Mouse (Mus musculus): Measurements from ENCODE around the gene Fbxo44. TPM values are rescaled to one million over a fixed set of nuclear protein-coding genes. Genes with fewer than 3 reads are reported as not detected.
"Not testable (repeated sequence)": the region's sequence is repeated elsewhere in the genome, so short reads cannot be mapped to it uniquely, and the experiment has no call there.

Fbxo44 gene
- polyA plus RNA-seq (2011; ENCODE audit: insufficient read depth, insufficient read length, low replicate concordance, missing spikeins) = 1.7 TPM in 1 of 2 replicates, not detected in the other

DNA sequence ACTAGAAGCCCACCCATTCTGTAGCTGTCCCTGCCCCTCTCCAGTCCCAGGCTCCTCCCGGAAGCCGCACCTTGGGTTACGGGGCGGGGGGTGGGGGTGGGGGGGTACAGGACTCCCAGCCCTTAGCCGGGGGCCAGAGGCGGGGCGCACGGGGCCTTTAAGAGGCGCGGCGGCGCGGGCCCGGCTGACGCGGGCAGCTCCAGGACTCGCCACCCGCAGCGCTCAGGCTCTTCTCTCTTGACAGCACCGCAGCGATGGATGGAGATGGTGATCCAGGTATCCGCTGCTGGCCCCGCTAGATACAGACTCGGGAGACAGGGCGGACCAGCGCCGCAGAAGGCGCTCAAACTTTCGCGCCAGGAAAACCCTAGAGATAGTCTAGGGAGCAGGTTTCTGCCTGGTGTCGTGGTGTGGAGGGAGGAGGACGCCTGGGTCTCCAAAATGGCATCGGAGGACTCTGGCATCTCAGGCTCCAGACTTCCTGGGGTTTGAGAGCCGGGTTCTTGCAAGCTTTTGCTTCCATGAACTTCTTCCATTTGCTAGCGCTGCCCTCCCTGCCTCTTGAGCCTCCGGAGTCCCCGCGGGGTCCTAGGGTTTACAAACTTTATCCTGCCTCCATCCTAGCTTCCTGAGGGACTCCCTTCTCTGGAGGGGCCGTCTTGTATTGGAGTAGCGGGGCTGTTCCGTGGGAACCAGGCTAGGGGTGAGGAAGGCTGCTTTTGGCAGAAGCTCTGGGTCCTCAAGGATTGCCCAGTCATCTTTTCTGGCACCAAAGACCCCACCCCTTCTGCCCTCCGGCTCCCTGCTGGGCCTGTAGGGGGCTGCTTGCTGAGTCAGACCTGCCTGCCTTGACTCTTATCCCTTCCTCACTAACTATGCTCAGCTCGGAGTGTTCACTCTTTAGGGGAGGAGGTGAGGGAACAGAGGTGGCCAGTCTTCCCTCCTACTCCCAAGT lies at the start of gene Fbxo44, which contains the start of gene Fbxo2:
Gene Fbxo44 (minus strand): TSS at position 47 of the 955 bp plus-strand sequence.
Gene Fbxo2 (plus strand): TSS at position 186 of the 955 bp plus-strand sequence.
- H3K27ac ChIP-seq (ENCODE audit: control insufficient read depth, insufficient read depth, low read depth, low read length, poor library complexity) = no peak within 1 kb of the TSS; the same call in 1 of the 2 replicates
- WGBS = 3% methylated on average over 43 of the region's 43 CpGs
- H3K4me3 ChIP-seq (replicated peaks; ENCODE audit: control insufficient read depth, low read depth, low read length) = peak within 1 kb of the TSS; percentile 62
- TF ChIP-seq CTCF (IDR thresholded peaks at IDR 0.05; ENCODE audit: control insufficient read depth, insufficient read depth, low read length) (no peak), POLR2A (IDR thresholded peaks at IDR 0.05; ENCODE audit: borderline replicate concordance, control insufficient read depth, low read depth, low read length) (no peak)
- H3K4me1 ChIP-seq (ENCODE audit: control insufficient read depth, insufficient read depth, low read length) = no peaks in the 10 kb centered on the region; the same call in 1 of the 2 replicates

DNA sequence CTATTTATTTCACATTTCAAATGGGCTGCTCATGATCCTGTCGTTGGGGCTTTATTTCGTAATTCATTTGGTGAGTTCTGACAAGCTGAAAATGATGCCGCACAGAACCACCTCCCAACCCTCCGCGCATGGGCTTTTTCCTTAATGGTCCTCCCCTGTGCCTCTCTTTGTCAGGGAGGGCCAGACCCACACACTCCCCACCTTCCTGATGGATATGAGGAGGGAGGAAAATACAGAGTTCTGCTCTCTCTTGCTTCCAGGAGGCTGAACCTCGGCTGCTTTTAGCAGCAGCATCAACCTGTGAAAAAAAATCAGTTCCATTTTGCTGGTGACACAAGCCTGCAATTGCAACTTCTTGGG lies 44.6 kb upstream of the Fbxo44 start:
- TF ChIP-seq POLR2A (IDR thresholded peaks at IDR 0.05; ENCODE audit: borderline replicate concordance, control insufficient read depth, low read depth, low read length) (no peak), CTCF (IDR thresholded peaks at IDR 0.05; ENCODE audit: control insufficient read depth, insufficient read depth, low read length) (no peak)
- Histone ChIP-seq H3K4me1 (ENCODE audit: control insufficient read depth, insufficient read depth, low read length) (no peaks in the 10 kb centered on the region), H3K27ac (ENCODE audit: control insufficient read depth, insufficient read depth, low read depth, low read length, poor library complexity) (no peak overlapping the region), H3K4me3 (replicated peaks; ENCODE audit: control insufficient read depth, low read depth, low read length) (no peak overlapping the region)
- WGBS = 76% methylated on average over 6 of the region's 6 CpGs

DNA sequence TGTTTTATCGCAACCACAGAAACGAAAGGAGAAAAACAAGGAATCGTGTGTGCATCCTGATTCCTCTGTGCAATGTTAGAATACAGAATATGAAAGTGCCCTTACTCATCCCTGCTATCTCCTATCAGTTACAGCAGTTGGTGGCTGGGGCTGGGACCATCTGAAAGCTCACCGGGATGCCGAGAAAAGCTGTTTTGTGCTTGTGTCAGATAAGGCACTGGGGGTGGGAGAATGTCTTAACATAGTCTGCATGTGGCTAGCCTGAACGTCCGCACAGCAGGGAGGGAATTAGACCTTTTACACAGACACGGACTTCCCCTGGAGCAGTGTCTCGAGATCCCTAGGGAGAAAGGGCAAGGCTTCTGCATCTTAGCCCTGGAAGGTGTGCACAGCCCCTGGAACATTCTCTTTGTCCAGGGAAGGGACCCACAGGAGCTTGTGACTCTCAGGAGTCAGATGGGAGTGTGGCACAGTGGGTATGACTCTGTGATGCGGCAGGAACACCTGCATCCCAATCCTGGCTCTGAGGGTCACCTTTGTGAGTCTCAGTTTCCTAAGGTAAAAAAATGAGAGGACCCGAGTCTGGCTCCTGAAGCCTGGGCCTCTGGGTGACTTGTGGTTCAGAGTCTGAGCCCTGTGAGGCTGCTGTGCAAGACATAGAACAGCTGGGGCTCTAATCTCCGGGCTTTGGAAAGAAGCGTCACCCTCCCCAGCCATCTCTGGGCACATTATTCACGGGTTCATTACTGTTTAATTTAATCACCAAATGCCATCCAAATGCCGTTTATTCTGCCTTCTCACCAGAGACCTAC lies 44.0 kb upstream of the Fbxo44 start:
- no peak overlapping the region for H3K4me3 ChIP-seq (replicated peaks; ENCODE audit: control insufficient read depth, low read depth, low read length)
- WGBS = 58% methylated on average over 15 of the region's 15 CpGs
- no peaks in the 10 kb centered on the region for H3K4me1 ChIP-seq (ENCODE audit: control insufficient read depth, insufficient read depth, low read length)
- peak overlapping the region; percentile 56 for H3K27ac ChIP-seq (ENCODE audit: control insufficient read depth, insufficient read depth, low read depth, low read length, poor library complexity)
- no peak for TF ChIP-seq POLR2A (IDR thresholded peaks at IDR 0.05; ENCODE audit: borderline replicate concordance, control insufficient read depth, low read depth, low read length)
- TF ChIP-seq CTCF (IDR thresholded peaks at IDR 0.05; ENCODE audit: control insufficient read depth, insufficient read depth, low read length) = no peak

DNA sequence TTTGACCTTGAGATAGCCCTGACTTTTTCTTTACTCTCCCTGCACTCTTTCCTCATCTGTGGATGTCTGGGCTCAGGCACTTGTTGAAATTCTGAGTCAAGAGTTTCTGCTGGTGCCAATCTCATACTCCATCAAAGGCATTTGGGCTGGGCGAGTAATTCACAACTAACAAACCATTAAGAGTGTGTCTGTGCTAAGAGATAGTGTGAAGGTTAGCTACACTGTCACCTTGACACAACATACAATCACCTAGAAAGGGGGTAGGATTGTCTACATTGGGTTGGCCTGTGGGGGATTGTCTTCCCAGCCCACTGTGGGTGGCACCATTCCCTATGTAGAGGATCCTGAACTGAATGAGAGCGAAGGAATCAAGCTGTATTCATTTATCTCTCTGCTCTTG lies 43.3 kb upstream of the Fbxo44 start:
- 63% methylated on average over 2 of the region's 2 CpGs for WGBS
- H3K4me3 ChIP-seq (replicated peaks; ENCODE audit: control insufficient read depth, low read depth, low read length) = no peak overlapping the region

DNA sequence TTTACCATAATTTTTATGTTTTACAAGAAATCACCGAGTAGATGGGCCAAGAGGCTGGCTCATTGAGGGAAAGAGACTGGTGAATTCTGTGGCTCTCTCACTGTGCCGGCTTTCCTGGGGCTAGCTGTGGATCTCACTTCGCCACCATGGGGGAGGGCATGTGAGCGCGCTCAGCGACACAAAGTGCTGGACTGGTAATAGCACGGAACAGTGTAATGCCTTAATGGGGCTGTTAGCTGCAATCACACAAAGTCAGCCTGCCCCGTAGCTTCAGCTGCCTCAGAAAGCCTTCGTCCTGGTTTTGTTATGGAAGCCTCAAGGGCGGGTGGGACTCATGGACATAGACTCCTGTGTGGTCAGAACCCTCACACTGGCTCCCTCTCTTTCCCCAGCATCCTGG lies 38.4 kb upstream of the Fbxo44 start:
- H3K4me3 ChIP-seq (replicated peaks; ENCODE audit: control insufficient read depth, low read depth, low read length) = no peak overlapping the region
- no peaks in the 10 kb centered on the region for H3K4me1 ChIP-seq (ENCODE audit: control insufficient read depth, insufficient read depth, low read length)
- TF ChIP-seq POLR2A (IDR thresholded peaks at IDR 0.05; ENCODE audit: borderline replicate concordance, control insufficient read depth, low read depth, low read length) (no peak), CTCF (IDR thresholded peaks at IDR 0.05; ENCODE audit: control insufficient read depth, insufficient read depth, low read length) (no peak)
- WGBS = 56% methylated on average over 10 of the region's 10 CpGs
- H3K27ac ChIP-seq (ENCODE audit: control insufficient read depth, insufficient read depth, low read depth, low read length, poor library complexity) = no peak overlapping the region

More for the DNA sequence above, 43.3 kb upstream of the Fbxo44 start:
- H3K27ac ChIP-seq (ENCODE audit: control insufficient read depth, insufficient read depth, low read depth, low read length, poor library complexity) = peak overlapping the region; percentile 28; the same call in 1 of the 2 replicates
- no peak for TF ChIP-seq POLR2A (IDR thresholded peaks at IDR 0.05; ENCODE audit: borderline replicate concordance, control insufficient read depth, low read depth, low read length)
- TF ChIP-seq CTCF (IDR thresholded peaks at IDR 0.05; ENCODE audit: control insufficient read depth, insufficient read depth, low read length) = no peak
- H3K4me1 ChIP-seq (ENCODE audit: control insufficient read depth, insufficient read depth, low read length) = no peaks in the 10 kb centered on the region

DNA sequence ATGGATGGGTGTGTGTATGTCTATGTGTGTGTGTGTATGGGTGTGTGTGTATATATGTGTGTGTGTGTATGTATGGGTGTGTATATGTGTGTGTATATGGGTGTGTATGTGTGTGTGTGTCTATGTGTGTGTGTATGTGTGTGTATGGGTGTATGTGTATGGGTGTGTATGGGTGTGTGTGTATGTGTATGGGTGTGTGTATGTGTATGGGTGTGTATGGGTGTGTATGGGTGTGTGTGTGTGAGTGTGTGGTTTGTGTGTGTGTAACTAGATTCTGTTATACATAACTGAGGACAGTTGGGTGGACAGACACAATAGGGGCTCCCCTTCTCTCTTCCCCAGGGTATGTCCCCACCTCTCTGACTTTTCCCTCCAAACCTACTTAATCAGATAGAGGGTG lies 34.1 kb upstream of the Fbxo44 start:
- TF ChIP-seq CTCF (IDR thresholded peaks at IDR 0.05; ENCODE audit: control insufficient read depth, insufficient read depth, low read length) = no peak
- no peak for TF ChIP-seq POLR2A (IDR thresholded peaks at IDR 0.05; ENCODE audit: borderline replicate concordance, control insufficient read depth, low read depth, low read length)
- no peak overlapping the region for H3K27ac ChIP-seq (ENCODE audit: control insufficient read depth, insufficient read depth, low read depth, low read length, poor library complexity)
- no peaks in the 10 kb centered on the region for H3K4me1 ChIP-seq (ENCODE audit: control insufficient read depth, insufficient read depth, low read length)
- no peak overlapping the region for H3K4me3 ChIP-seq (replicated peaks; ENCODE audit: control insufficient read depth, low read depth, low read length)

DNA sequence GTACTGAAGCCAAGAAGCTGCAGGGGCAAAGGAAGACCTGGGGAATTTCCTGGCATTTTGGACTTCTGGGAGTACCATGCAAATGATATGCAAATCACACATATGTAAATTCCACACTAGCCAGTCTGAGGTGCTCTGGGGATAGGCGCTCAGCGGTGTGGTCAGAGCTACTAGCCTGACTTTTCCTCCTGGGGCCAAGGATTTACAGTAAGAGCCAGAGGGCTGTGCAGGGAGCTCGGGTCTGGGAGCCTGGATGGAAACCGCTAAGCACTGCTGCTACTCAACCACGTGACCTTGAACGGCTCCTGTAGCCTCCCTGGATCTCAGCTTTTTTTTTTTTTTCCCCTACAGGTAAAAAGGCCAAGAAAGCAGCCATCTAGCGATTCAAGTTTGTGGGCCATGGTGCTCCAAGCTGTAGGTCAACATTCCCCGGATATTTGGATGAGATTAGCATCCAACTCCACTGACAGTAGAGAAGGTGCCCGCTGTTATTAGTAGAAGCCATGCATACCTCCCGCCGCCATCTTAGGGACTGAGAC lies 32.5 kb upstream of the Fbxo44 start:
- 48% methylated on average over 11 of the region's 11 CpGs for WGBS

DNA sequence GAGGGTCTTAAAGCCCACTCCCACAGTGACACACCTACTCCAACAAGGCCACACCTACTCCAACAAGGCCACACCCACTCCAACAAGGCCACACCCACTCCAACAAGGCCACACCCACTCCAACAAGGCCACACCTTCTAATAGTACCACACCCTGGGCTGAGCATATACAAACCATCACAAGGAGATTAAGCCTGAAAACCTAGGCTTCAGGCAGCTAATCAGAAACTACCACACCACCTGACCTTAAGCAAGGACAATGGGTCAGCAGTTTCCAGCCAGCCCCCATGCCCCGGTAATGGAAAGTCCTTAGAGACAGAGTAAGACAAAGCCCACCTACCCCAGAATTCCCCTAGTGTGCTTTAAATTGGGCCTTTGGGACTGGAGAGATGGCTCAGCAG lies 28.5 kb upstream of the Fbxo44 start:
- 72% methylated on average over 1 of the region's 1 CpGs for WGBS
- not testable (repeated sequence) for H3K4me1 ChIP-seq (ENCODE audit: control insufficient read depth, insufficient read depth, low read length); H3K4me3 ChIP-seq (replicated peaks; ENCODE audit: control insufficient read depth, low read depth, low read length); H3K27ac ChIP-seq (ENCODE audit: control insufficient read depth, insufficient read depth, low read depth, low read length, poor library complexity)

More for the DNA sequence above, 32.5 kb upstream of the Fbxo44 start:
- TF ChIP-seq POLR2A (IDR thresholded peaks at IDR 0.05; ENCODE audit: borderline replicate concordance, control insufficient read depth, low read depth, low read length) = no peak
- no peak for TF ChIP-seq CTCF (IDR thresholded peaks at IDR 0.05; ENCODE audit: control insufficient read depth, insufficient read depth, low read length)
- no peak overlapping the region for H3K27ac ChIP-seq (ENCODE audit: control insufficient read depth, insufficient read depth, low read depth, low read length, poor library complexity)
- H3K4me3 ChIP-seq (replicated peaks; ENCODE audit: control insufficient read depth, low read depth, low read length) = no peak overlapping the region
- H3K4me1 ChIP-seq (ENCODE audit: control insufficient read depth, insufficient read depth, low read length) = no peaks in the 10 kb centered on the region

All from bone marrow, adult 2 months (tissue).